Mouse (Mus musculus): Measurements from ENCODE around the gene Rin2.

GRCm38 (mm10) chr2:145676544-145676925 is 1.5 kb downstream of the Rin2 start:
- no peak for TF ChIP-seq CTCF (IDR thresholded peaks at IDR 0.05; ENCODE audit: control insufficient read depth, insufficient read depth, insufficient read length)
- no peak for TF ChIP-seq MYOD1 (IDR thresholded peaks at IDR 0.05; ENCODE audit: control insufficient read depth, insufficient read length, low read depth)
- TF ChIP-seq MYOG (IDR thresholded peaks at IDR 0.05; ENCODE audit: control insufficient read depth, extremely low read depth, insufficient read length), result no peak
- no peak for TF ChIP-seq FOSL1 (IDR thresholded peaks at IDR 0.05; ENCODE audit: insufficient read depth, low read length, poor library complexity, severe bottlenecking)
